Mouse (Mus musculus) CH12.LX (cell line): ENCODE results near the gene Mn1. TPM values are rescaled to one million over a fixed set of nuclear protein-coding genes. Genes with fewer than 3 reads are reported as not detected.

ENCODE experiments used
- DNase-seq: peaks from one replicate; pipeline ENCODE4 v3.0.0-alpha.2; 2013; ENCODE audit errors: extremely low read depth
- H3K27ac ChIP-seq: 2 replicates; pipeline ENCODE4 v1.5.1; 2012; ENCODE audit warnings: low read depth, mild to moderate bottlenecking, control low read depth, moderate library complexity; ENCODE audit not compliant: insufficient read depth
- H3K27me3 ChIP-seq: replicated peaks from 2 replicates; pipeline ENCODE3; 2012; ENCODE audit warnings: inconsistent platforms
- H3K36me3 ChIP-seq, 2 experiments: replicated peaks in 1 of 2; 2 replicates each; pipeline versions ENCODE3 to v1.6.1; 2012; ENCODE audit warnings: inconsistent platforms in 1 of 2, low read length in 1 of 2, mild to moderate bottlenecking in 1 of 2, mixed read lengths in 1 of 2, moderate library complexity in 1 of 2; ENCODE audit not compliant: control insufficient read depth in 1 of 2, insufficient read depth in 1 of 2
- H3K4me1 ChIP-seq, 2 experiments: 2 replicates each; pipeline ENCODE4 v1.6.1; 2012; ENCODE audit warnings: inconsistent platforms in 1 of 2, moderate library complexity in 1 of 2; ENCODE audit not compliant: insufficient read depth in 2 of 2, control insufficient read depth in 1 of 2
- H3K4me2 ChIP-seq: 2 replicates; pipeline ENCODE4 v1.6.1; 2012; ENCODE audit warnings: low read depth, mild to moderate bottlenecking, control low read depth; ENCODE audit not compliant: poor library complexity, insufficient read depth, severe bottlenecking
- H3K4me3 ChIP-seq, 3 experiments: fragments of 150-350 bp in 1 of 3; sonication (generic) in 1 of 3; replicated peaks in 1 of 3; 2 replicates each; pipeline versions ENCODE3 to v1.5.1; 2011 to 2012; ENCODE audit warnings: low read depth in 2 of 3, low read length in 2 of 3, mild to moderate bottlenecking in 2 of 3, moderate library complexity in 2 of 3, control low read depth in 1 of 3, improper control_type of control experiment in 1 of 3, inconsistent platforms in 1 of 3, mixed read lengths in 1 of 3; ENCODE audit not compliant: poor library complexity in 1 of 3
- H3K79me2 ChIP-seq: replicated peaks from 2 replicates; pipeline ENCODE4 v1.6.1; 2012; ENCODE audit warnings: mild to moderate bottlenecking, moderate library complexity; ENCODE audit not compliant: control insufficient read depth, poor library complexity, insufficient read depth, severe bottlenecking; ENCODE audit errors: extremely low read depth
- H3K9ac ChIP-seq: 2 replicates; pipeline ENCODE4 v1.6.1; 2012; ENCODE audit warnings: low read depth, mild to moderate bottlenecking, control low read depth, moderate library complexity; ENCODE audit not compliant: insufficient read depth
- H3K9me3 ChIP-seq: replicated peaks from 2 replicates; pipeline ENCODE3; 2012; ENCODE audit warnings: low read length, inconsistent platforms, mixed read lengths
- EP300 ChIP-seq: IDR thresholded peaks from 2 replicates; pipeline ENCODE4 v1.6.1; 2011; ENCODE audit warnings: low read length, improper control_type of control experiment
- ETS1 ChIP-seq: conservative IDR thresholded peaks from 2 replicates; pipeline ENCODE4 v1.6.1; 2012; ENCODE audit warnings: low read depth, mild to moderate bottlenecking, inconsistent platforms, low read length, improper control_type of control experiment, moderate library complexity
- HCFC1 ChIP-seq: IDR thresholded peaks from 2 replicates; pipeline ENCODE4 v1.6.1; 2012; ENCODE audit warnings: low read depth, mild to moderate bottlenecking, inconsistent platforms, low read length, improper control_type of control experiment
- JUN ChIP-seq: IDR thresholded peaks from 2 replicates; pipeline ENCODE4 v1.6.1; 2011; ENCODE audit warnings: low read depth, mild to moderate bottlenecking, low read length, improper control_type of control experiment, moderate library complexity; ENCODE audit not compliant: insufficient read depth
- JUND ChIP-seq: conservative IDR thresholded peaks from 2 replicates; pipeline ENCODE4 v1.6.1; 2011; ENCODE audit warnings: low read depth, low read length, improper control_type of control experiment
- KAT2A ChIP-seq: IDR thresholded peaks from 2 replicates; pipeline ENCODE4 v1.6.1; 2012; ENCODE audit warnings: low read length, improper control_type of control experiment, inconsistent platforms; ENCODE audit not compliant: insufficient replicate concordance
- MAX ChIP-seq: IDR thresholded peaks from 2 replicates; pipeline ENCODE4 v1.6.1; 2011; ENCODE audit warnings: low read length, improper control_type of control experiment
- MYC ChIP-seq: IDR thresholded peaks from 2 replicates; pipeline ENCODE4 v1.6.1; 2011; ENCODE audit warnings: low read depth, mild to moderate bottlenecking, improper control_type of control experiment, low read length
- NELFE ChIP-seq: IDR thresholded peaks from 2 replicates; pipeline ENCODE4 v1.6.1; 2011; ENCODE audit warnings: low read depth, low read length, improper control_type of control experiment
- NRF1 ChIP-seq: IDR thresholded peaks from 2 replicates; pipeline ENCODE4 v1.6.1; 2014; ENCODE audit warnings: low read depth, mild to moderate bottlenecking, inconsistent platforms, low read length, improper control_type of control experiment, moderate library complexity
- PAX5 ChIP-seq: IDR thresholded peaks from 2 replicates; pipeline ENCODE4 v1.6.1; 2012; ENCODE audit warnings: low read length, inconsistent platforms, mixed read lengths
- POLR2A ChIP-seq: IDR thresholded peaks from 2 replicates; pipeline ENCODE4 v1.6.1; 2011; ENCODE audit warnings: low read depth, mild to moderate bottlenecking, improper control_type of control experiment, low read length
- TCF12 ChIP-seq: IDR thresholded peaks from 2 replicates; pipeline ENCODE4 v1.6.1; 2014; ENCODE audit warnings: low read depth, mild to moderate bottlenecking, inconsistent platforms, low read length, improper control_type of control experiment
- UBTF ChIP-seq: IDR thresholded peaks from 2 replicates; pipeline ENCODE4 v1.6.1; 2012; ENCODE audit warnings: low read depth, mild to moderate bottlenecking, inconsistent platforms, low read length, improper control_type of control experiment, moderate library complexity
- USF2 ChIP-seq: conservative IDR thresholded peaks from 2 replicates; pipeline ENCODE4 v1.6.1; 2011; ENCODE audit warnings: low read depth, low read length, improper control_type of control experiment
- ZKSCAN1 ChIP-seq: IDR thresholded peaks from 2 replicates; pipeline ENCODE4 v1.6.1; 2012; ENCODE audit warnings: low read depth, inconsistent platforms, low read length, improper control_type of control experiment, borderline replicate concordance
- ZNF384 ChIP-seq: IDR thresholded peaks from 2 replicates; pipeline ENCODE4 v1.6.1; 2012; ENCODE audit warnings: low read depth, low read length, improper control_type of control experiment, inconsistent platforms
- dilution Hi-C: fragments of 300-500 bp; cut with MboI; formaldehyde crosslinking; loops from 2 replicates; pipeline ENCODE4 v1.14.3; 2020; ENCODE audit warnings: low sequenced_read_pairs; ENCODE audit not compliant: extremely low pct_unique_long_range_greater_than_20kb, extremely low pct_ligation_motif_present
- in situ Hi-C: fragments of 300-500 bp; cut with MboI; formaldehyde crosslinking; loops from 3 replicates; pipeline ENCODE4 v1.14.3; 2019; ENCODE audit warnings: low sequenced_read_pairs, low pct_ligation_motif_present, low pct_unique_long_range_greater_than_20kb, mixed read lengths
- polyA plus RNA-seq: library from polyadenylated mRNA; unstranded; fragments of >175 nt; gene quantifications from 2 replicates; pipeline ENCODE4 v1.2.1, GENCODE M21; 2012; ENCODE audit warnings: low read depth; ENCODE audit not compliant: insufficient read length
- total RNA-seq, 2 experiments: library from RNA; depleted of rRNA; stranded (reverse); fragments of 300-350 nt in 1 of 2; fragments of >200 nt in 1 of 2; gene quantifications; 2 replicates each; pipeline ENCODE4 v1.2.3; 2012 to 2014

Mn1 gene
- total and polyA plus RNA-seq, 3 experiments: not detected

DNA sequence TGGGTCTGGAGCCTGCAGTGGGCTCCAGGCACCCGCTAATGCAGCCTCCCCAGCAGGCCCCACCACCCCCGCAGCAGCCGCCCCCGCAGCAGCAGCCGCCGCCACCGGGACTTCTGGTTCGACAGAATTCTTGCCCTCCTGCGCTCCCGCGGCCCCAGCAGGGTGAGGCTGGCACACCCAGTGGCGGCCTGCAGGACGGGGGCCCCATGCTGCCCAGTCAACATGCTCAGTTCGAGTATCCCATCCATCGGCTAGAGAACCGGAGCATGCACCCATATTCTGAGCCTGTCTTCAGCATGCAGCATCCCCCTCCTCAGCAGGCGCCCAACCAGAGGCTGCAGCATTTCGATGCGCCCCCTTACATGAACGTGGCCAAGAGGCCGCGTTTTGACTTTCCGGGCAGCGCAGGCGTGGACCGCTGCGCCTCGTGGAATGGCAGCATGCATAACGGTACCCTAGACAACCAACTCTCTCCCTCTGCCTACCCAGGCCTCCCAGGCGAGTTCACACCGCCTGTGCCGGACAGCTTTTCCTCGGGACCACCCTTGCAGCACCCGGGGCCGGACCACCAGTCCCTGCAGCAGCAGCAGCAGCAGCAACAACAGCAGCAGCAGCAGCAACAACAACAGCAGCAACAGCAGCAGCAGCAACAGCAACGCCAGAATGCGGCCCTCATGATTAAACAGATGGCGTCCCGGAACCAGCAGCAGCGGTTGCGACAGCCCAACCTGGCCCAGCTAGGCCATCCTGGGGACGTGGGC lies 2.1 kb downstream of the Mn1 start:
- peaks cover 60% of the 10 kb centered on the region for H3K9me3 ChIP-seq
- no peaks in the 10 kb centered on the region for H3K4me1 ChIP-seq
- no peak overlapping the region for H3K9ac ChIP-seq
- no peaks in the 10 kb centered on the region for H3K79me2 ChIP-seq
- no peak overlapping the region for H3K27ac ChIP-seq
- DNase-seq: no peak
- TF ChIP-seq MAX (no peak), NRF1 (no peak), HCFC1 (no peak), USF2 (no peak), ETS1 (no peak), EP300 (no peak), NELFE (no peak), TCF12 (no peak), ZNF384 (no peak), JUND (no peak), ZKSCAN1 (no peak), POLR2A (no peak), KAT2A (no peak)
- H3K4me3 ChIP-seq: no peak overlapping the region
- in situ Hi-C loops (no loop called here), dilution Hi-C loops (no loop called here)
- no peaks in the 10 kb centered on the region for H3K27me3 ChIP-seq
- no peaks in the 10 kb centered on the region for H3K36me3 ChIP-seq
- no peak overlapping the region for H3K4me2 ChIP-seq

DNA sequence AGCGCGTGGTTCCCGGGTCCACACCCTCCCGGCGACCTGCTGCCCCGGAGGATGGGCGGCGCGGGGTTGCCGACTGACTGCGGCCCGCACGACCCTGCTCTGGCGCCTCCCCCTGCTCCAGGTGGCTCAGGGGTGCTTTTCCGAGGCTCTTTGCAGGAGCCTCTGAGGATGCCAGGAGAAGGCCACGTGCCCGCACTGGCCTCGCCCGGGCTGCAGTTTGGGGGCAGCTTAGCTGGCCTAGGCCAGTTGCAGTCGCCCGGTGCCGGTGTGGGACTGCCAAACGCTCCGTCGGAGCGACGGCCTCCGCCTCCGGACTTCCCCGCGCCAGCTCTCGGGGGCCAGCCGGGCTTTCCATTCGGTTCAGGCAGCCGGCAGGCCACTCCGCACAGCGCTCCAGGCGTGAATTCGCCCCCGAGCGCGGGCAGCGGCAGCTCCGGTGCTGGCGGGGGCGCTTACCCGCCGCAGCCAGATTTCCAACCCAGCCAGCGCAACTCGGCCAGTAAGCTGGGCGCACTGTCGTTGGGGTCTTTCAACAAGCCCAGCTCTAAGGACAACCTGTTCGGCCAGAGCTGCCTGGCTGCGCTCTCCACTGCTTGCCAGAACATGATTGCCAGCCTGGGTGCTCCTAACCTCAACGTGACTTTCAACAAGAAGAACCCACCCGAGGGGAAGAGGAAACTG lies 3.0 kb downstream of the Mn1 start:
- Histone ChIP-seq H3K9me3 (peaks cover 63% of the 10 kb centered on the region), H3K79me2 (no peaks in the 10 kb centered on the region), H3K27me3 (peaks cover 3% of the 10 kb centered on the region), H3K4me1 (no peaks in the 10 kb centered on the region), H3K4me2 (no peak overlapping the region), H3K4me3 (no peak overlapping the region), H3K27ac (no peak overlapping the region), H3K36me3 (no peaks in the 10 kb centered on the region), H3K9ac (no peak overlapping the region)
- no peak for TF ChIP-seq MYC
- TF ChIP-seq UBTF: no peak
- no peak for TF ChIP-seq JUN
- no peak for TF ChIP-seq JUND
- TF ChIP-seq NRF1: no peak
- TF ChIP-seq PAX5: no peak
- no peak for TF ChIP-seq KAT2A
- dilution Hi-C loops: no loop called here
- no peak for DNase-seq
- in situ Hi-C loops: no loop called here
